Mouse (Mus musculus) forebrain, embryonic 12.5 days (tissue): ENCODE results near the gene Gm21866. TPM values are rescaled to one million over a fixed set of nuclear protein-coding genes. Genes with fewer than 3 reads are reported as not detected.
"Not testable (repeated sequence)": the region's sequence is repeated elsewhere in the genome, so short reads cannot be mapped to it uniquely, and the experiment has no call there.

Experiments used
- ATAC-seq: fragments of 200-750 bp; cut with Nextera tagmentation; 2 replicates; pipeline ENCODE4 v1.8.0; 2017; ENCODE audit warnings: moderate TSS enrichment; ENCODE audit not compliant: low FRiP score
- H3K27ac ChIP-seq: fragments of 300-500 bp; sonication (generic); 2 replicates; pipeline ENCODE4 v1.5.1; 2016; ENCODE audit warnings: mild to moderate bottlenecking
- H3K27me3 ChIP-seq: fragments of 300-500 bp; sonication (generic); 2 replicates; pipeline ENCODE4 v1.6.1; 2016; ENCODE audit warnings: mild to moderate bottlenecking
- H3K36me3 ChIP-seq: fragments of 300-500 bp; sonication (generic); replicated peaks from 2 replicates; pipeline ENCODE4 v1.6.1; 2016; ENCODE audit warnings: mild to moderate bottlenecking
- H3K4me1 ChIP-seq: fragments of 300-500 bp; sonication (generic); 2 replicates; pipeline ENCODE4 v1.6.1; 2016
- H3K4me2 ChIP-seq: fragments of 300-500 bp; sonication (generic); 2 replicates; pipeline ENCODE4 v1.6.1; 2016; ENCODE audit warnings: mild to moderate bottlenecking, moderate library complexity
- H3K4me3 ChIP-seq: fragments of 300-500 bp; sonication (generic); replicated peaks from 2 replicates; pipeline ENCODE4 v1.5.1; 2016; ENCODE audit warnings: mild to moderate bottlenecking
- H3K9ac ChIP-seq: fragments of 300-500 bp; sonication (generic); 2 replicates; pipeline ENCODE4 v1.6.1; 2016; ENCODE audit warnings: mild to moderate bottlenecking
- H3K9me3 ChIP-seq: fragments of 300-500 bp; sonication (generic); 2 replicates; pipeline ENCODE4 v1.6.1; 2016
- WGBS: fragments of 180-500 bp; shearing (Covaris S2); methylation state at CpG from one replicate; pipeline ENCODE4 v1.1.7; 2016; 5-methylcytosine and 5-hydroxymethylcytosine counted together
- polyA plus RNA-seq: library from polyadenylated mRNA; unstranded; fragments of >200 nt; fragmentation: Nextera tagmentation; extraction: Ambion mirVana; gene quantifications from 2 replicates; pipeline ENCODE4 v1.2.1, GENCODE M21; 2016

Gene Gm21866
- not detected in 2 replicates for polyA plus RNA-seq

DNA sequence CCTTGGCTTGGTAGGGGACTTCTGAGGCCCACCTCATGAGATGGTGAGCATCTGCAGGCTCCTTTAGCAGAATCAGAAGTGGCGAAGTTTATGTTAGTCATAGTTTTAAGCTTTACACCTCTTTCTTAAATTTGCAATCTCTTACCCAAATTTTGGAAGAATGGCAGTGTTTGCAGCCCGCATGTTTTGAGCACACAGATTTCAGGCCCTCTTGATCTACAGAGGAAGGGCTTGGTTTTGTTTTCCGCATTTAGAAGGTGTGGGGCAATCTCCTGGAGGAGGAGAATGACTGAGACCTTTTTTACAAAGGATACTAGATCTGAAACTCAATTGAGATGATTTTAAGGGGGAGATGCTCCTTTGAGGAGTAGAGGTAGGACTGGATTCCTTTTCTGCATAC, at the start of gene Gm21866:
Gene Gm21866 (minus strand): TSS at position 101 of the 400 bp plus-strand sequence.
- H3K27ac ChIP-seq, H3K9me3 ChIP-seq, H3K4me3 ChIP-seq, H3K27me3 ChIP-seq, H3K36me3 ChIP-seq, H3K9ac ChIP-seq, ATAC-seq, H3K4me2 ChIP-seq, H3K4me1 ChIP-seq: not testable (repeated sequence)
- WGBS: 100% methylated on average over 1 of the region's 3 CpGs

DNA sequence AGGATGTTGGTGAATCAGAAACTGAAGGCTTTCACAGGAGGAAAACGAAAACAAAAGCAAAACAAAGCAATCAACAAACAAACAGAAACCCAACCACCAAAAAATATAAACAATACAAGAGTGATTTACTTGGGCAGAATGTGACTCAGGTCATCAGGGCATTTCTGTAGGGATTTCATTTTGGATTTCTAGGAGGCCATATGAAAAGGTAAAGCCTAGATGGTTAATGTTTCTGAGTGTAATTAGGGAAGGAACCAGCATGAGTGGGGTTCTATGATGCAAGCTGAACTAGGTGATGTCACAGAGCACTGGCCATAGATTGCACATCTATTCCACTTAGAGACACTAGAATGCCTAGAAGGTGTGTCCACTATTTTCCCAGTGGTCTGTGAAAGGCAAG, 28.3 kb upstream of the Gm21866 start, which contains the start of gene Gm20773:
Gene Gm20773 (plus strand): TSS at position 301 of the 400 bp plus-strand sequence.
- H3K36me3 ChIP-seq, H3K4me3 ChIP-seq, H3K27ac ChIP-seq, ATAC-seq, H3K4me2 ChIP-seq, H3K9ac ChIP-seq, H3K4me1 ChIP-seq, H3K27me3 ChIP-seq, H3K9me3 ChIP-seq: not testable (repeated sequence)
- no CpG with 5 or more reads among the region's 1 CpGs for WGBS

Other genes starting within 250 kb of the Gm21866 start
- not detected in 2 replicates for gene Gm21828, start 241.7 kb downstream of the Gm21866 start, polyA plus RNA-seq
- not detected in 2 replicates for gene Gm21440, start 213.2 kb downstream of the Gm21866 start, polyA plus RNA-seq
- gene Gm21454, start 213.1 kb downstream of the Gm21866 start, polyA plus RNA-seq: not detected in 2 replicates
- not detected in 2 replicates for gene Gm21725, start 116.5 kb downstream of the Gm21866 start, polyA plus RNA-seq
- not detected in 2 replicates for gene Gm20773, start 28.4 kb upstream of the Gm21866 start, polyA plus RNA-seq